Mouse (Mus musculus) ES-E14 (cell line): Measurements from ENCODE around the gene Spag17. TPM values are rescaled to one million over a fixed set of nuclear protein-coding genes. Genes with fewer than 3 reads are reported as not detected.
A peak's percentile ranks its signal among the peaks of the same experiment; 100 is the strongest.

ENCODE experiments used
- DNase-seq: peaks from one replicate; pipeline ENCODE4 v3.0.0-alpha.2; 2013; ENCODE audit warnings: low read depth, low spot score
- H3K27ac ChIP-seq: 2 replicates; pipeline ENCODE4 v1.5.1; 2012; ENCODE audit warnings: low read depth, mild to moderate bottlenecking, low read length, moderate library complexity, mixed read lengths; ENCODE audit not compliant: poor library complexity, insufficient read depth, severe bottlenecking
- H3K36me3 ChIP-seq: 2 replicates; pipeline ENCODE4 v1.6.1; 2012; ENCODE audit warnings: mild to moderate bottlenecking, low read length, moderate library complexity, mixed read lengths; ENCODE audit not compliant: control insufficient read depth, poor library complexity, insufficient read depth, severe bottlenecking
- H3K4me1 ChIP-seq, 2 experiments: fragments of 150-350 bp in 1 of 2; sonication (generic) in 1 of 2; 2 replicates each; pipeline ENCODE4 v1.6.1; 2012; ENCODE audit warnings: low read length in 2 of 2, mild to moderate bottlenecking in 1 of 2, mixed read lengths in 1 of 2; ENCODE audit not compliant: control insufficient read depth in 2 of 2, insufficient read depth in 2 of 2, poor library complexity in 1 of 2
- H3K4me3 ChIP-seq, 2 experiments: fragments of 150-350 bp in 1 of 2; sonication (generic) in 1 of 2; 2 replicates each; pipeline ENCODE4 v1.5.1; 2012; ENCODE audit warnings: low read length in 2 of 2, low read depth in 1 of 2, mild to moderate bottlenecking in 1 of 2, mixed read lengths in 1 of 2; ENCODE audit not compliant: insufficient read depth in 1 of 2, poor library complexity in 1 of 2, severe bottlenecking in 1 of 2
- H3K9ac ChIP-seq: 2 replicates; pipeline ENCODE4 v1.6.1; 2012; ENCODE audit warnings: low read depth, mild to moderate bottlenecking, low read length, mixed read lengths; ENCODE audit not compliant: poor library complexity, insufficient read depth, severe bottlenecking
- H3K9me3 ChIP-seq: fragments of 150-350 bp; sonication (generic); 2 replicates; pipeline ENCODE4 v1.6.1; 2012; ENCODE audit warnings: low read depth, mild to moderate bottlenecking, low read length; ENCODE audit not compliant: control insufficient read depth, insufficient read depth
- CHD2 ChIP-seq: IDR thresholded peaks from 2 replicates; pipeline ENCODE4 v1.6.1; 2014; ENCODE audit warnings: mild to moderate bottlenecking, low read depth, low read length, inconsistent platforms
- HCFC1 ChIP-seq: IDR thresholded peaks from 2 replicates; pipeline ENCODE4 v1.6.1; 2012; ENCODE audit warnings: low read length, inconsistent platforms, borderline replicate concordance; ENCODE audit not compliant: insufficient read depth
- MAFK ChIP-seq: IDR thresholded peaks from 2 replicates; pipeline ENCODE4 v1.6.1; 2014; ENCODE audit warnings: mild to moderate bottlenecking, low read depth, low read length, inconsistent platforms; ENCODE audit not compliant: insufficient read depth
- ZC3H11A ChIP-seq: IDR thresholded peaks from 2 replicates; pipeline ENCODE4 v1.6.1; 2012; ENCODE audit warnings: low read depth, mild to moderate bottlenecking, inconsistent platforms, low read length, borderline replicate concordance
- ZNF384 ChIP-seq: IDR thresholded peaks from 2 replicates; pipeline ENCODE4 v1.6.1; 2012; ENCODE audit warnings: low read depth, low read length, inconsistent platforms
- in situ Hi-C, 2 experiments: fragments of 600-800 bp; cut with MboI; formaldehyde crosslinking; loops; one replicate each; pipeline ENCODE4 v1.15.1; 2025; ENCODE audit warnings: low sequenced_read_pairs in 2 of 2, inconsistent platforms in 1 of 2; ENCODE audit not compliant: unreplicated experiment in 2 of 2
- total RNA-seq: library from RNA; depleted of rRNA; stranded (reverse); fragments of 300-350 nt; gene quantifications from 2 replicates; pipeline ENCODE4 v1.2.3, GENCODE M21; 2012

The Spag17 gene
- total RNA-seq, 1 experiment = 0.04 TPM

DNA sequence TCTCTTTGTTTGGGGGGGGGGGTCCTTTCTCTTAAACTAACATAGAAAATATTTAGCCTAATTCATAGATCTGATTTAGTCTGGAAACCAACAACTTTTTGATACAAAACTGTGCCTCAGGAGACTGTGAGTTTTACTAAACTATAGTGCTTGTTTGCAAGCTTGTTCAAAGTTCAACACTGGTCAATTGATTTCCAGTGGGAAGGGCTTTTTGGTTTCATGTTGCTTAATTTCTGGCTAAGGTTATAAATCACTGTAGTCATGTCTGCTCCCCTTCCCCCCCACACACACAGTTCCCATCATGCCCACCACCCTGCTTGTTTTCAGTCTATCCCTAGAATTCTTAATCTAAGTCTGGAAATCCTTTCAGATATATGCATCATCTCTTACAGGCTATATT, 279.8 kb downstream of the Spag17 start:
- DNase-seq = no peak
- H3K4me3 ChIP-seq = no peak overlapping the region
- H3K4me1 ChIP-seq = peaks cover 0 to 3% of the 10 kb centered on the region in 2 experiments; a peak in 1 of 4 replicates
- TF ChIP-seq ZNF384 = no peak
- TF ChIP-seq HCFC1 = no peak
- TF ChIP-seq ZC3H11A = no peak
- TF ChIP-seq MAFK = no peak
- no peak for TF ChIP-seq CHD2
- H3K27ac ChIP-seq = no peak overlapping the region
- H3K9ac ChIP-seq = no peak overlapping the region
- in situ Hi-C loops = loop anchor here in 1 of 2 experiments (25.0 kb wide), 1 partner anchor 1422 kb away; no protein-coding TSS in a partner anchor
- H3K36me3 ChIP-seq = peaks cover 4% of the 10 kb centered on the region; the same call in 1 of the 2 replicates
- no peaks in the 10 kb centered on the region for H3K9me3 ChIP-seq

DNA sequence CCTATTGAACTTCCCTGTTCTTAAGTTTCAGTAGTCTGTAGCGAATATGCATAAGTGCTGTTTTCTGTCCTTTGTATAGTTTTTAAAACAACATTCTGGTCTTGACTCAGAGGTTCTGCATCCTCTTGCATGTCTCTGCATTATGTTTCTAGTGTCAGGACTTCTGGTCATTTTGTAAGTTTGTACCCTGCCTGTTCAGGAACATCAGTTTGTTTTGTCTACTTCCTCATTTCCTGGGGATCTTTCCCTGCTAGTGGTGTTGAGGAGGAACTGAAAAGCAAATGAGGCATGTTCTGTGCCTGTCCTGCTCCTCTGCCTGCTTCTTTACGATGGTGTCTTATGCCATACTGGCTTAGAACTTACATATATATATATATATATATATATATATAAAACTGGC, 290.8 kb downstream of the Spag17 start:
- no peaks in the 10 kb centered on the region for H3K36me3 ChIP-seq

GRCm38 (mm10) chr3:100180471-100180870, 295.3 kb downstream of the Spag17 start:
- no peak overlapping the region for H3K27ac ChIP-seq
- no peak overlapping the region for H3K9ac ChIP-seq
- no peak for TF ChIP-seq MAFK
- no peak for TF ChIP-seq ZNF384
- TF ChIP-seq CHD2 = no peak
- no peak for TF ChIP-seq HCFC1
- TF ChIP-seq ZC3H11A = no peak
- no peak for DNase-seq
- no peaks in the 10 kb centered on the region for H3K9me3 ChIP-seq
- no peak overlapping the region for H3K4me3 ChIP-seq
- no peaks in the 10 kb centered on the region for H3K36me3 ChIP-seq
- no peaks in the 10 kb centered on the region for H3K4me1 ChIP-seq
- in situ Hi-C loops = loop anchor here (25.0 kb wide), 1 partner anchor 382 kb away; no protein-coding TSS in a partner anchor

More for the DNA sequence above, 290.8 kb downstream of the Spag17 start:
- no peak for DNase-seq
- TF ChIP-seq ZNF384 = no peak
- no peak for TF ChIP-seq CHD2
- TF ChIP-seq HCFC1 = no peak
- no peak for TF ChIP-seq ZC3H11A
- no peak for TF ChIP-seq MAFK
- Histone ChIP-seq H3K4me3 (no peak overlapping the region), H3K27ac (no peak overlapping the region), H3K9me3 (no peaks in the 10 kb centered on the region), H3K4me1 (no peaks in the 10 kb centered on the region), H3K9ac (no peak overlapping the region)
- in situ Hi-C loops = loop anchor here (25.0 kb wide), 1 partner anchor 386 kb away; no protein-coding TSS in a partner anchor

DNA sequence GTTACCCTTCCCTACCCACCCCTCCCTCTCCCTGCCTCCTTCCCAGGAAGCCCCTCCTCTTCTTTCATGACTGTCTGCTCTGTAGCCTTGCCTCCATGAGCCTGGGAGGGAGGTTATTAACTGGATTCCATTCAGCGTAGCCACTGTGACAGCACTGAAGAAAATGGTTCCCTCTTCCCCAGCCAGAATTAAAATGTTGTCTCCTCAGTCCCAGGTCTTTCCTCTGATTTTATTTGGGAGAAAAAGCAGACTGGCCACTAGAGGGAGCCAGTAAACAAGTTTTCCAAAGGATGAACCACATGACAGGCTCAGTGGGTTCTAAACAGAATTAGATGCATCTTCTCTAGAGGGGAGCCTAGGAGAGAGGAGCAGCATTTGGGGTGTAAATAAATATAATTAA, 304.2 kb downstream of the Spag17 start:
- H3K9ac ChIP-seq = no peak overlapping the region
- no peak for TF ChIP-seq CHD2
- TF ChIP-seq ZC3H11A = peak; percentile 77
- H3K9me3 ChIP-seq = no peaks in the 10 kb centered on the region
- no peaks in the 10 kb centered on the region for H3K36me3 ChIP-seq
- H3K4me1 ChIP-seq = no peaks in the 10 kb centered on the region
- no peak overlapping the region for H3K27ac ChIP-seq
- H3K4me3 ChIP-seq = no peak overlapping the region
- in situ Hi-C loops = loop anchor here (25.0 kb wide), 1 partner anchor 373 kb away; no protein-coding TSS in a partner anchor
- peak; percentile 65 for DNase-seq

GRCm38 (mm10) chr3:100189861-100190260, 304.7 kb downstream of the Spag17 start:
- Histone ChIP-seq H3K4me1 (no peaks in the 10 kb centered on the region), H3K9me3 (no peaks in the 10 kb centered on the region), H3K9ac (no peak overlapping the region), H3K4me3 (no peak overlapping the region), H3K36me3 (no peaks in the 10 kb centered on the region), H3K27ac (no peak overlapping the region)
- no peak for TF ChIP-seq CHD2
- TF ChIP-seq MAFK = no peak
- TF ChIP-seq ZC3H11A = no peak
- no peak for TF ChIP-seq HCFC1
- TF ChIP-seq ZNF384 = no peak
- in situ Hi-C loops = loop anchor here (25.0 kb wide), 1 partner anchor 372 kb away; no protein-coding TSS in a partner anchor
- DNase-seq = no peak
